Mouse (Mus musculus) embryonic facial prominence, embryonic 14.5 days (tissue): ENCODE data around the gene Gan. TPM values are rescaled to one million over a fixed set of nuclear protein-coding genes. Genes with fewer than 3 reads are reported as not detected.

Source experiments
- ATAC-seq: fragments of 200-750 bp; cut with Nextera tagmentation; 2 replicates; pipeline ENCODE4 v1.8.0; 2017; ENCODE audit warnings: low read depth, moderate number of reproducible peaks, moderate TSS enrichment
- DNase-seq: peaks from one replicate; pipeline ENCODE4 v3.0.0-alpha.2; 2015; ENCODE audit warnings: low spot score
- H3K27ac ChIP-seq: fragments of 300-500 bp; sonication (generic); replicated peaks from 2 replicates; pipeline ENCODE4 v1.5.1; 2014; ENCODE audit warnings: low read depth, mild to moderate bottlenecking, low read length, moderate library complexity
- H3K27me3 ChIP-seq: fragments of 300-500 bp; sonication (generic); replicated peaks from 2 replicates; pipeline ENCODE4 v1.6.1; 2014; ENCODE audit warnings: low read length; ENCODE audit not compliant: control insufficient read depth, insufficient read depth
- H3K36me3 ChIP-seq: fragments of 300-500 bp; sonication (generic); 2 replicates; pipeline ENCODE4 v1.6.1; 2014; ENCODE audit warnings: low read length, mixed read lengths; ENCODE audit not compliant: control insufficient read depth, insufficient read depth
- H3K4me1 ChIP-seq: fragments of 300-500 bp; sonication (generic); 2 replicates; pipeline ENCODE4 v1.6.1; 2014; ENCODE audit warnings: antibody characterized with exemption, low read length; ENCODE audit not compliant: control insufficient read depth, insufficient read depth
- H3K4me2 ChIP-seq: fragments of 300-500 bp; sonication (generic); 2 replicates; pipeline ENCODE4 v1.6.1; 2014; ENCODE audit warnings: low read depth, mild to moderate bottlenecking, low read length, moderate library complexity, mixed read lengths
- H3K4me3 ChIP-seq: fragments of 300-500 bp; sonication (generic); 2 replicates; pipeline ENCODE4 v1.5.1; 2014; ENCODE audit warnings: low read depth, mild to moderate bottlenecking, low read length
- H3K9ac ChIP-seq: fragments of 300-500 bp; sonication (generic); 2 replicates; pipeline ENCODE4 v1.6.1; 2014; ENCODE audit warnings: low read depth, mild to moderate bottlenecking, low read length, moderate library complexity, mixed read lengths
- H3K9me3 ChIP-seq: fragments of 300-500 bp; sonication (generic); 2 replicates; pipeline ENCODE4 v1.6.1; 2016; ENCODE audit warnings: low read length; ENCODE audit not compliant: control insufficient read depth
- WGBS: fragments of 180-500 bp; shearing (Covaris S2); extraction: QIAGEN DNeasy Blood & Tissue Kit; methylation state at CpG from one replicate; pipeline ENCODE4 v1.1.7; 2014; 5-methylcytosine and 5-hydroxymethylcytosine counted together
- polyA plus RNA-seq: library from polyadenylated mRNA; unstranded; fragments of >200 nt; fragmentation: Nextera tagmentation; extraction: Ambion mirVana; gene quantifications from 2 replicates; pipeline ENCODE4 v1.2.1, GENCODE M21; 2014

Gene Gan
- polyA plus RNA-seq, 1 experiment from 2014 or later = 3.5 TPM

DNA sequence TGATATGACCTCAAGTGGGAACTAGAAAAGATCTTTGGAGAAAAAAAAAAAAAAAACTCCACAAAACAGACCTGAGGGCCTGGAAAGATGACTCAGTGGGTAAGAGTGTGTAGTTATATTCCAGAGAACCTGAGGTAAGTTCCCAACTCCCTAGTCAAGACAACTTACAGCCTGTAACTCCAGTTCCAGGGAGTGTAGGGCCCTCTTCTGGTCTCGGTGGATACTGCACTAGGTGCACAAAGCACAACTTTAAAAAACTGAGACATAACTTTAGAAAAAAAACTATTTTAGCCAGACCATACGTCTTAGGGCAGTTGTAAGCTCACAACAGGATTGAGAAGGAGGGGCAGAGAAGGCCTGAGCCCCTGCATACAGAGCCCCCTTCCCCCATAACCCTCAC lies 20.1 kb downstream of the Gan start:
- 69% methylated on average over 2 of the region's 2 CpGs for WGBS
- no peak overlapping the region for H3K27ac ChIP-seq

DNA sequence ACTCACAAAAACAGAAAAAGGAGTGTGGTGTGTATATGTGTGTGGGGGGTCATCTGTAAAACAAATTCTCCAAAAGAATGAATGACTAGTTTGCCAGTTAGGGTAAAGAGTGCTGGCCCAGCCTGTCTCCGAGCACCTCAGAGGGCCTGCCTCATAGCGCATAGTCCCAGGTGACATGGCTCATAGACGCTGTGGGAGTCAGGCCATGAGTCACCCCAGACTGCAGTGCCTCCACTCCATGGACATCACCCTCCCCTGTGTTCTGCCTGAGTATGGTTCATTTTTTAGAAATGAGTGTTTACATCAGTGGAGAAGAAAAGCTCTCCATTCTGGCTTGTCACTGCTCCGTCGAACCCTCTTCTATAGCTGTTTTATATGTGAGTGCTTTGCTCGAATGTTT lies 20.7 kb downstream of the Gan start:
- ATAC-seq (no peak), DNase-seq (no peak)
- Histone ChIP-seq H3K4me3 (no peak overlapping the region), H3K27ac (no peak overlapping the region), H3K4me2 (no peak overlapping the region), H3K9me3 (no peaks in the 10 kb centered on the region), H3K9ac (no peak overlapping the region), H3K27me3 (no peaks in the 10 kb centered on the region), H3K4me1 (no peaks in the 10 kb centered on the region), H3K36me3 (0 out of 2 replicates have a peak, but pooled peaks cover 12% of the 10 kb centered on the region)
- 92% methylated on average over 6 of the region's 6 CpGs for WGBS

More for the DNA sequence above, 20.1 kb downstream of the Gan start:
- Histone ChIP-seq H3K9ac (no peak overlapping the region), H3K27me3 (no peaks in the 10 kb centered on the region), H3K4me1 (0 out of 2 replicates have a peak, but pooled peaks cover under 1% of the 10 kb centered on the region), H3K9me3 (no peaks in the 10 kb centered on the region), H3K36me3 (0 out of 2 replicates have a peak, but pooled peaks cover 8% of the 10 kb centered on the region), H3K4me3 (no peak overlapping the region), H3K4me2 (no peak overlapping the region)
- ATAC-seq = no peak
- DNase-seq = no peak

DNA sequence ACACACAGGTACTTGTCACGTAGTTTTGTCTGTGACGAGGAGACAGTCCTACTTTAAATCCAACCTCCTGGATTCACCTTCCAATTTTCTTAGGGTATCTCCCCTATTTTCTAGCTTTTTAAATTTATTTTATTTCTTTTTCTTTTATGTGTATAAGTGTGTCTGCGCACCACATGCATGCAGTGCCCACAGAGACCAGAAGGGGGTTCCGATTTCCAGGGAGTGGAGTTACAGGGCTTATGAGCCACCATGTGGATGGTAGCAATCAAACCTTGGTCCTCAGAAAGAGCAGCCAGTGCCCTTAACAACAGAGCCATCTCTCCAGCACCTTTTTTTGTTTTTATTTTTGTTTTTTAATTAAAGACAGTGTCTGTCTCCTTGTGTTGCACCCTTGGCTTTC lies 24.8 kb downstream of the Gan start:
- no peaks in the 10 kb centered on the region for H3K4me1 ChIP-seq
- DNase-seq = no peak
- no peak overlapping the region for H3K27ac ChIP-seq
- WGBS = 97% methylated on average over 4 of the region's 4 CpGs
- no peak overlapping the region for H3K9ac ChIP-seq
- H3K36me3 ChIP-seq = peaks cover 34% of the 10 kb centered on the region
- H3K4me2 ChIP-seq = no peak overlapping the region
- no peak overlapping the region for H3K4me3 ChIP-seq
- ATAC-seq = no peak
- H3K27me3 ChIP-seq = no peaks in the 10 kb centered on the region
- no peaks in the 10 kb centered on the region for H3K9me3 ChIP-seq

DNA sequence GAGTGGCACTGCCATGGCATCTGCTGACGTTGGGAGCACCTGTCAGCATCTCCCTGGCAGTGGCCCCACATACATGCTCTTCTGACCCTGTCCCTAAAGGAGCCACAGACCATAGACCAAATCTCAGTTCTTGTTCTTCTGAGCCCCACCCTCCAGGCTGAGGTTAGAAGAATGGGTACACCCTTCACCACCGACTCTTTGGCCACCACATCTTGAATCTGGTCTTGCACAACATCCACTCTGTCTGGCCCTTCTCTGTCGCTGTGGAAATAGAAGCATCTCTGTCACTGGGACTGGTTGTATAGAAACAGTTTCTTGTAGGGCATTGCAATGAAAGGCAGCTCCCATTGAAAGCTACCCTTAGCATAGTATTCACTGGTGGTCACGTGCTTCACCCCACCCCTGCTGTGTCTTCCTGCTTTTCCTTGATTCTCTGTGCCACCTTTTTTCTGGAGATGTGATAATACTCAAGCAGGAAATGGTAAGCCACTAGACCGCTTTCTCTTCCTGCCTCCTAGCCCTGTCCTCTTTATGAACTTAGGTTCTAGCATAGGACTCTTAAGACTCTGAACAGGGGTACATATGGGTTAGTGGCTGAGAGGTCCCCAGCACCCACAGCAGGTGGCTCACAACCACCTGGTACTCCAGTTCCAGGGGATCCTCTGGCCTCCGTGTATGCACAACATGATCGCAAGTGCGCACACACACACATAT lies 25.9 kb downstream of the Gan start:
- no peak overlapping the region for H3K9ac ChIP-seq
- H3K4me3 ChIP-seq = no peak overlapping the region
- H3K36me3 ChIP-seq = peaks cover 45% of the 10 kb centered on the region
- no peak overlapping the region for H3K27ac ChIP-seq
- no peaks in the 10 kb centered on the region for H3K27me3 ChIP-seq
- ATAC-seq = no peak
- no peak overlapping the region for H3K4me2 ChIP-seq
- no peaks in the 10 kb centered on the region for H3K4me1 ChIP-seq
- H3K9me3 ChIP-seq = no peaks in the 10 kb centered on the region
- WGBS = 93% methylated on average over 8 of the region's 8 CpGs
- no peak for DNase-seq

DNA sequence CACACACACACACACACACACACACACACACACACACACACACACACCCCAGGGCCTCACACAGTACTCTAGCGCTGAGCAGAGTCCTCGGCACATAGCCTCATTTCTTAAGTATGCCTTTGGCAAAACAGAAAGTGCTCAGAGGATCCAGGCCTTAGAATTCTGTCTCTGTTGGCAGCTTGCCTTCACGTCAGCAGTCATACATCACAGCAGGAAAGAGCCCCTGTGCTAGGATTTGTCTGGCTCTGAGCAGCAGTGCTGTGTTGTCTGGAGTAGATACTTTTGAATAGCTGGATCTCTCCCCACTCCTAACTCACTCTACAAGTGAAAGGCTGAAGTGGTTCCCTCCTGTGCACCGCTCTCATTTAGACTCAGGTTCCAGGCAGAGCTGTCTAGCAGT lies 36.4 kb downstream of the Gan start:
- Histone ChIP-seq H3K9me3 (no peaks in the 10 kb centered on the region), H3K9ac (no peak overlapping the region), H3K4me1 (no peaks in the 10 kb centered on the region), H3K27me3 (no peaks in the 10 kb centered on the region), H3K27ac (no peak overlapping the region), H3K36me3 (peaks cover 81% of the 10 kb centered on the region), H3K4me2 (no peak overlapping the region), H3K4me3 (no peak overlapping the region)
- no peak for ATAC-seq
- WGBS = 87% methylated on average over 4 of the region's 4 CpGs
- peak; percentile 72 for DNase-seq

DNA sequence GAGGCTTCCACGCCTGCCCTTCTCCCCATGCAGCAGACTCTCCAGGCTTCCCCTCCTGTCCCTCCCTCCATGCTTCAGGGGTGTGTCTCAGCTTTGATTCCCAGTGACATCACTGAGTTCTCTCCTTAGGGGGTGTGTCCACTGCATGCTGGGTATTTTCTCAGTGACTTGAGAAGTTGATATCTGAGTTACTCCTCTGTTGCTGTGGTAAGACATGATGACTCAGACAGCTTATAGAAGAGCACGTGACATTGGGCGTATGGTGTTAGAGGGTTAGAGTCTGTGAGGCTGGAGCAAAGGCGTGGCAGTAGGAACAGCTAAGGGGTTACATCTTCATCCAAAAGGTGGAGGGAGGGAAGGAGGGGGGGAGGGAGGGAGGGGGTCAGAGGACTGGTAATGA lies 38.7 kb downstream of the Gan start:
- Histone ChIP-seq H3K36me3 (peaks cover 72% of the 10 kb centered on the region), H3K4me2 (no peak overlapping the region), H3K9me3 (no peaks in the 10 kb centered on the region), H3K4me3 (no peak overlapping the region), H3K4me1 (0 out of 2 replicates have a peak, but pooled peaks cover 3% of the 10 kb centered on the region), H3K9ac (no peak overlapping the region), H3K27me3 (no peaks in the 10 kb centered on the region), H3K27ac (no peak overlapping the region)
- no peak for DNase-seq
- no peak for ATAC-seq
- 77% methylated on average over 4 of the region's 4 CpGs for WGBS

DNA sequence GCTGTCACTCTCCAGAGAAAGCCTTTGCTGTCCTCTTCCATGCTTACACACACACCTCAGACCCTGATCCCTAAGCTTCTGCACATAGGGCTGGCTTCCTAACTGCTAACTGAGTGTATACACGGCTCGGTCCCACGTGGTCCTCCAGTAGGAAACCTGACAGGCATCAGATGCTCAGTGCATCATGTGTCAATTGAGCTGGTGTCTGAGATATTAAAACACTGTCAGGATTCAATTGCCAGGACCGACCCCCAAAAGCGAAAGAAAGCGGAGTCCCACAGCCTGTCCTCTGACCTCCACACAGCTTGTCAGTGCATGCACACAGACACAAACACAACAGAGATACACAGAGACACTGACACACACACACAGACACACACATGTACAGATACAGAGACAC lies 39.6 kb downstream of the Gan start:
- no peak overlapping the region for H3K4me2 ChIP-seq
- no peak overlapping the region for H3K27ac ChIP-seq
- no peaks in the 10 kb centered on the region for H3K9me3 ChIP-seq
- no peak overlapping the region for H3K4me3 ChIP-seq
- ATAC-seq (no peak), DNase-seq (no peak)
- H3K4me1 ChIP-seq = 0 out of 2 replicates have a peak, but pooled peaks cover 3% of the 10 kb centered on the region
- H3K36me3 ChIP-seq = peaks cover 70% of the 10 kb centered on the region
- 92% methylated on average over 6 of the region's 6 CpGs for WGBS
- no peaks in the 10 kb centered on the region for H3K27me3 ChIP-seq
- no peak overlapping the region for H3K9ac ChIP-seq

DNA sequence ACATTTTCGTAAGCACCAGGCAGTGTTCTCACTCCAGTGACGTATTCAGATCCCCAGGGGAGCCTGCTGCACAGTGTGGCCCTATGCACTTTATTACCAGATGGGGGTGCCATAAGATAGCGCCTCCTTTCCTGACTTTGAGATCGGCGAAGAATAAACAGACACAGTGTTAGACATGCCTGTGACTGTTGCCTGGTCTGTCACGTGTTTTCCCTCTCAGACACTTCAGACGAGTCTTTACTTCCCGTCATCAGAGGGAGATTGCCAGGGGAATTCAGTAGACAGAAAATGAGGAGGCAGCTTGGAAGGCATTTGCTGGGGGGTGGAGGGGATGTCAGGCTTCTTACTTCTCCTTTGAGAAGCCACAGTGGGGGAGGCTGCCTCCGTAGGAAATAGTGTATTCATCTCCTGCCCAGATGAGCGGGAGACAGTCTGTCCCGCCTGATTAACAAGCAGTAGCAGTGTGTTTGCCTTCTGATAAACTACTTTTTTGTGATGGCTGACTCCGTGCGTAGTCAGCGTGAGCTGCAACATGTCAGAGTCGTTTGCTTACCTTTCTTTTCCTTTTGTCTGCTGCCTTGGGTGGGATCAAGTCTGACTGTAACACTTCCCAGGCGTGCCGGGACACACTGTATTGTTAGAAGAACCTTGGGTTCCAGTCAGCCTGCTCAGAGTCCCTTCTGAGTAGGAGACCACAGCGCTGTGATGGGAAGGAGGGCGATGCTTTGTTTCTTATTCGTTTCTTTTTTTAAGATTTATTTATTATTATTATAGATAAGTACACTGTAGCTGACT lies 40.4 kb downstream of the Gan start:
- Histone ChIP-seq H3K4me1 (0 out of 2 replicates have a peak, but pooled peaks cover 3% of the 10 kb centered on the region), H3K27ac (peak overlapping the region; percentile 67)

More for the DNA sequence above, 40.4 kb downstream of the Gan start:
- peak overlapping the region; percentile 23 for H3K4me2 ChIP-seq
- peak; percentile 82 for DNase-seq
- peaks cover 65% of the 10 kb centered on the region for H3K36me3 ChIP-seq
- WGBS = 45% methylated on average over 20 of the region's 20 CpGs
- no peaks in the 10 kb centered on the region for H3K9me3 ChIP-seq
- peak; percentile 84 for ATAC-seq
- H3K27me3 ChIP-seq = no peaks in the 10 kb centered on the region
- peak overlapping the region; percentile 26; the same call in 1 of the 2 replicates for H3K9ac ChIP-seq
- no peak overlapping the region for H3K4me3 ChIP-seq
